Mouse (Mus musculus): Measurements from ENCODE around the gene Fbxw11.

- TF ChIP-seq ZNF384 (IDR thresholded peaks at IDR 0.05; ENCODE audit: low read depth, low read length) = no peak
- TF ChIP-seq HCFC1 (IDR thresholded peaks at IDR 0.05; ENCODE audit: borderline replicate concordance, insufficient read depth, low read length) = no peak
- no peak for TF ChIP-seq MAFK (IDR thresholded peaks at IDR 0.05; ENCODE audit: insufficient read depth, low read depth, low read length)
- TF ChIP-seq ZC3H11A (IDR thresholded peaks at IDR 0.05; ENCODE audit: borderline replicate concordance, low read depth, low read length) = no peak
Observed at GRCm38 (mm10) chr11:32725171-32725570, 82.6 kb downstream of the Fbxw11 start.
